Mouse (Mus musculus): ENCODE measurements around the gene Ppp1r21.
A peak's percentile ranks its signal among the peaks of the same experiment; 100 is the strongest.

Gene Ppp1r21

GRCm38 (mm10) chr17:88578522-88579242 is 48.8 kb downstream of the Ppp1r21 start:
- DNase-seq = no peak

- DNase-seq = no peak
These were observed 50.6 kb downstream of the Ppp1r21 start for GRCm38 (mm10) chr17:88580556-88580955.

- no peak for DNase-seq
These were observed 51.6 kb downstream of the Ppp1r21 start for GRCm38 (mm10) chr17:88581511-88582021.

GRCm38 (mm10) chr17:88582999-88583398 is 53.1 kb downstream of the Ppp1r21 start:
- DNase-seq = no peak

GRCm38 (mm10) chr17:88583411-88583810 is 53.5 kb downstream of the Ppp1r21 start:
- no peak for DNase-seq

GRCm38 (mm10) chr17:88587371-88587770 is 57.5 kb downstream of the Ppp1r21 start:
- no peak for DNase-seq

- DNase-seq = no peak
These were observed 58.3 kb downstream of the Ppp1r21 start for GRCm38 (mm10) chr17:88588228-88588627.

GRCm38 (mm10) chr17:88590251-88590650 is 60.3 kb downstream of the Ppp1r21 start:
- DNase-seq = no peak

- no peak for DNase-seq
These were observed 65.2 kb downstream of the Ppp1r21 start for GRCm38 (mm10) chr17:88595071-88595470.

- no peak for DNase-seq
These were observed 66.2 kb downstream of the Ppp1r21 start for GRCm38 (mm10) chr17:88596068-88596467.

- DNase-seq = no peak
These were observed 66.8 kb downstream of the Ppp1r21 start for GRCm38 (mm10) chr17:88596544-88597221.

GRCm38 (mm10) chr17:88597222-88598055 is 67.5 kb downstream of the Ppp1r21 start, which contains the start of gene Ston1:
Gene Ston1 (plus strand): TSS chr17:88597684.
- peak; percentile 41 for DNase-seq

GRCm38 (mm10) chr17:88598056-88598420 is 68.1 kb downstream of the Ppp1r21 start:
- no peak for DNase-seq

- no peak for DNase-seq
These were observed 68.9 kb downstream of the Ppp1r21 start for GRCm38 (mm10) chr17:88598570-88599368.

GRCm38 (mm10) chr17:88600492-88601026 is 70.6 kb downstream of the Ppp1r21 start:
- DNase-seq = no peak

GRCm38 (mm10) chr17:88603943-88604342 is 74.0 kb downstream of the Ppp1r21 start:
- no peak for DNase-seq

GRCm38 (mm10) chr17:88606056-88606455 is 76.1 kb downstream of the Ppp1r21 start:
- no peak for DNase-seq

- no peak for DNase-seq
These were observed 79.4 kb downstream of the Ppp1r21 start for GRCm38 (mm10) chr17:88609361-88609760.

GRCm38 (mm10) chr17:88611057-88611456 is 81.1 kb downstream of the Ppp1r21 start:
- no peak for DNase-seq

GRCm38 (mm10) chr17:88613172-88613571 is 83.3 kb downstream of the Ppp1r21 start:
- DNase-seq = no peak

GRCm38 (mm10) chr17:88613721-88614120 is 83.8 kb downstream of the Ppp1r21 start:
- DNase-seq = no peak

GRCm38 (mm10) chr17:88614234-88614633 is 84.3 kb downstream of the Ppp1r21 start:
- no peak for DNase-seq

All from cerebellum, adult 11-12 months (tissue).